Mouse (Mus musculus): ENCODE results near the gene Prkar2b.

Prkar2b gene

DNA sequence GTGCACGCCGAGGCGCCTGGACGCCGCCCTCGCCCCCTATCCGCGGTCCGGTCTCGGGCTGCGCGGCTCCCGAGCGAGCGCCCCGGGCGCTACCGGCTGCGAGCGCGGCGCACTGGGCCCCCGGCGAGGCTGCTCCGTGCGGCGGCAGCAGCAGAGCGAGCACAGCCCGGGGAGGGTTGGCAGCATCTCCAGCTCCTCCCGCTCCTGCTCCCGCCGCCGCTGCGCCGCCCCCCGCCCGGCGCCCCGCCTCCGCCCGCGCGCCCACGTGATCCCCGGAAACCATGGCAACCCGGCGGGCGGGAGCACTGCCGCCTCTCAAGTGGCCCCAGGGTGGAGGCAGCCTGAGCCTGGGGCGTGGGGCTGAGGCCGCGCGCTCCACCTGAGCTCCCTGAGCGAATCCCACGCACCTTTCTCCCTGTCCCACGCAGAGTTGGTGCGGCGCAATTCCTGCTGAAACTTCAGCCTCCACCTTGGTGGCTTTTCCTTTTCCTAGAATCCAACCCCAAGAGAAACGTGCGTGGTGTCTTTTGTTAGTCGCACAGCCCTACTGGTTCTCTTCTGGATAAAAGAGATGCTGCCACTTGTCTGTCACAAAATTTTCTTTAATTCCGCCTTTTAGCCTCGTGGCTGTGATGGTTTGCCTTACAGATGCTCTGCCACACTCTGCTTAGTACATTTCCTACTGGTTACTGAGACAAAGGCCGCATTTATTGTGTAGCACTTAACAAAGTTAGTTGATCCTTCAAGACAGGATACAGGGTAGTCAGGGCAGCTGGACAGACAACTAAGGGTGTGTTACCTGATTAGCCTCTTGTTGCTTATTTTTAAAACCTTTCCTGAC is at the start of gene Prkar2b:
Prkar2b (minus strand) TSS at position 207 of the 841 bp plus-strand sequence.
- peak; percentile 93 for DNase-seq

DNA sequence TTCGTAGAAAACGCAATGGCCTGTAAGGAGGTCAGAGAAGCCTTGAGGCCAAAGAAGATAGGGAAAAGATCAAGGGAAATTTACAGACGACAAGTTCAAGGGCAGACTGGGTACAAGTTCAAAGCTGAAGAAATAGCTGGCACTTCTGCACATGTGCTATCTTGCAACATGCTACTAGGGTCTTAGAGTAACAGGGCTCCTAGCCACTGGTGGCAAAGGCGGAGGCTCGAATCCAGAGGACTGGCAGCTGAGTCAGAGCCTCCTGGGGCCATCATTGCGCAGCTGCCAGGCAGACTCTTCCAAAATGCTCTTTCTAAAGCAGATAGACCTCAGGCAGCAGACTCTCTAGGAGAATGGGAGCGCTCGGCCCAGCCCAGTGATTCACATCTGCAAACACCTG is 48.1 kb upstream of the Prkar2b start:
- DNase-seq = no peak

DNA sequence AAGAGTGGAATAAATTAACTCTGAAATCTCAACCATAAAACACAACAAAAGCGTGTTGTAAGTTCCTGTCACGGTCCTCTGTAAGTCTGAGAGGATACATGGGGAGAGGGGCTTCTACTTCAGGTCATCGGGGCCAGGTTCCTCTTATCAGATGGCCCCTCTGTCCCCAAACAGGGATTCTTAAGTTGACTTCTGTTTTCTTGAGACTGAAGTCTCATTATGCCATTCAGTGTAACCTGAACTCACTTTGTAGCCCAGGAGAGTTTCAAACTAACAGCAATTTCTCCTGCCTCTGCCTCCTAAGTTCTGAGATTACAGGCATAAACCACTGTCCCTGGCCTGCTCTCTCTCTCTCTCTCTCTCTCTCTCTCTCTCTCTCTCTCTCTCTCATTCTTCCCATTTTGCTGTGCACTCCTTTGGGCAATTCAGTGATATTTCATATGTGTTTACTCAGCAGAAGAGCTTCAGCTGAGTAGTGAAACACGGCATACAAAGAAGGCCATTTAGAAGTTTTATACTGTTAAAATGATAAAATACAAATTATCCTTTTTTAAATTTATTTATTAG is 43.9 kb upstream of the Prkar2b start:
- no peak for DNase-seq

DNA sequence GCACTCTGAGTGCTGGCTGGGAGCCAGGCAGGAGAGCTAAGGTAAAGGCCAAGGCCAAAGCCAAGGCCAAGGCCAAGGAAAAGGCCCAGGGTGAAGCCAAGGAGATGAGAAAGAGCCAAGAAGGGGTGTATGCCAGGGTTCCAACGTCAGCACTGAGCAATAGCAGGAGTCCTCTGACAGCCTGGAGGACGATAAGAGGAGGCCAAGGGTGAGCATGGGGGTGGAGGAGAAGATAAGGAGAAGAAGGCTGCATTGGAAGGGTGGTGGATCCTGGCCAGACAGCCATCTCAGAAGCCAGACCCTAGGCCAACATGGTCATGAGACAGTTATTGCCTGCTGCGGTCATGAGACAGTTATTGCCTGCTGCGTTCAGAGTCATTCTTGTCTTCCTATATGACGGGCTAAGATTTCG is 43.4 kb upstream of the Prkar2b start:
- no peak for DNase-seq

DNA sequence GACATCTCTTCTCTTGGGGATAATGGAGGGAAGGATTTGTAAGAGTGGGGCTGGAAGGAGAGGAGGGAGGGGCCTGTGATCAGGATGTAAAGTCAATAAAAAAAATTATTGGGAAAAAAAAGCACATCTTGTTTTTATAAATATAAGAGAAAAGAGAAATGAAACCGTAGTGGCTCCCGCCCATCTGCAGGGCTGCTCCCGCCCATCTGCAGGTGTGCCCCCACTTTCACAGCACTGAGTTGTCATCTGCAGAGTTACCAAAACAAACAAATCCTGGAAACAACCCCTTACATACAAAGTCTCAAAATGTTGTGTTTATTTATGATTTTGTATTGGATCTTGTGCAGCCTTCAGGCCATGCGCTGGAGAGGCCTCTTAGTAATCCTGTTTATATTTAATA is 40.2 kb upstream of the Prkar2b start:
- DNase-seq = no peak

DNA sequence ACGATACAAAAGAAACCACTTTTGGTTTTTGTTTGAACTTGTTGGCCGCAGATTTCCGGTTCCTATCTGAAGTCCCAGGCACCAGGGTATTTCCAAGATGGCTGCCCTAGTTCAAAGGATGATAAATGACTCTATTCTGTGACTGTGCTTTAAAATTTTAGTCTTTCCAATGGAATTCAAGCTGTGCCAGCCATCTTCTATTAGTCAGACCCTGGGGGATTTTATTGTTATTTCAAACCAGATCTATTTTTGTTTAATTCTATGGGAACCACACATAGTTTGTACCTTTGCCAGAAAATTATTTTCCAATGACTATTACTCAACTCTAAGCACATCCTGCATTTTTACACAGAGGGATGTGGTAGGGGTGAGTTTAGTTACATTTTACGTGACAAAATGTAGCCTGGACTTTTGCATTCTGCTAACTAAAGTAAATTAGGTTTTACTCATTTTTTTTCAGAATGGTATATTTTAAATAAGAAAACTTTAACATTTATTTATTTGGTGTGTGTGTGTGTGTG is 38.6 kb upstream of the Prkar2b start:
- DNase-seq = no peak

DNA sequence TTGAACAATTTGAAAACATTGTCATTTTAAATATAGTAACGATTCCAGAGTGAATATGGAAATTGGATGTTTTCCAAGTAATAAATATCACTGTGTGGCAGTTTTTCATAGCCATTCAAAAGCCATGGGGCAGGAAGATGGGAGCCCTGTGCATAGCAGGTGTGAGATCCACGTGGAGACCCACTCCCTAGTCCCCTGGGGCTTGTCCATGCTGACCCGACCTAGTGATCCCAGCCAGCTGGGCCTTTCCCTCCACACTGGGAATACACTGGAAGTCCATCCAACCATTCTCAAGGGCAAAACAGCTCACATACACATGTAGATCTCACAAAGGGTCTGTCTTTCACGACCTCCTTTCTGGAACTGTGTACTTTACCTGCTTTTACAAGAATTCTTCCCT is 37.5 kb upstream of the Prkar2b start:
- DNase-seq = no peak

DNA sequence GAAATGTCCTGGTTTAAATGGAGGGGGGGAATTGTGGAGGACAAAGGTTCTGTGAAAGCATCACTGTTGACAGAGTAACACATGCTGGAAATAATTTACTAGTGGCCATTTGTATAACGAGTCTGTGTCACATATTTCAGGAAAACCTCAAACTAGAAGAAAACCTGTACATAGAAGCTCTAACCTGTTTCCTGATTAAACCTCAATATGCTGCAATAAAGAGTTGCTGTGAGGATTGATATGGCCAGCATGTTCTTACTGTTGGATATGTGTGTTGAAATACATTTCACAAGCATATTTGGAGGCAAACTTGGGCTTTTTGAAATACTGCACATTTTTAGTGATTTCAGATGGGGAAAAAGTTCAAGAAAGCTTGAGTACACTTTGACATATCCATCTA is 36.0 kb upstream of the Prkar2b start:
- no peak for DNase-seq

DNA sequence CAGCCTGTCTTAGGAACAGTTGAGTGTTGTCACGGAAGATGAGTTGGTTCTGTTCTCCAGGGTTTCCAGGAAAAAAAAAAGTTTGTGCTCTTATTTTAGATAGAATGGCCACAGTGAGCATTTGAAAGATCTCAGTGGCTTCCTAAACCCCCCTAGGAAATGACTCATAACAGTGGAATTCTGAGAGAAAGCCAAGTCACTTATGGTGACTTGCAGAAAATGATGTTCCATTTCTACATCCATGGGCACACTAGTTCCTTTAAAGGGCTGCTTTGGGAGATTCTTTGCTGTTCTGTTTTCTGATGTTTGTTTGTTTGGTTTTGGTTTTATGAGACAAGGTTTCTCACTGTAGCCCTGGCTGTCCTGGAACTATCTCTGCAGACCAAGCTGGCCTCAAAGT is 34.1 kb upstream of the Prkar2b start:
- no peak for DNase-seq

DNA sequence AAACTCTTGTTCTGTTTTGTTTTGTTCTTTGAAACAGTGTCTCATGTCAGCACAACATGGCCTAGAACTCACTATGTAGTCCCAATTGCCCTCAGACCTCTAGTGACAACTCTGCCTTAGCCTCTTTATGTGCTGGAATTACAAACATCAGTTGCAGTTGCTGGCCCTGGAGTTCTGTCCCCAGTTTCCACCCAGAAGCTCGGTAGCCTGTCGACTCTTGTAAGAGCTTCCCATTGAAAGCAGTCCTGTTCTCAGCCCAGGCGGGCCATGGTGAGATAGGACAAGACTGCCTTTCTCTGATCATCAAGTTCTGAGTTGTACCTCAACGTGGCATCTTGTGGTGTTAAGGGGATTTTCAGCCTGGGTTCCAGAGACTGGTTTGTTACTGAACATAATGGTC is 31.4 kb upstream of the Prkar2b start:
- DNase-seq = no peak

DNA sequence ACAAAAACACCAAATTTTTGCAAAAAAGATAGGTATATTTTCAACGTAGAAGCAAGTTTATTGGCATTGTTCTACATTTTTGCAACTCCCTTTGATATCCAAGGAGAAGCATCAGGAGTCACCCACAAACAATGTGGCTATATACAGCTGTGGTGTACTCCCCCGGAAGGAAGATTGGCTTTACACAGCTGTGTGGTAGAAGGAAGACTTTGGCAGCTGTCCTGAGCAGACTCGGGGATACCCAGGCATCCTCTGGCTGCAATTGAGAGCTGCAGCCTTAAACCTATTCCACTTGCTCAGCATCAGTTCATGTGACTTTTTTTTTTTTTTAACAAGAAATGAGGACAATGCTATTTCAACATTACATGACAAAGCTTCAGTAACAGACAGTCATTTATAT is 27.5 kb upstream of the Prkar2b start:
- no peak for DNase-seq

DNA sequence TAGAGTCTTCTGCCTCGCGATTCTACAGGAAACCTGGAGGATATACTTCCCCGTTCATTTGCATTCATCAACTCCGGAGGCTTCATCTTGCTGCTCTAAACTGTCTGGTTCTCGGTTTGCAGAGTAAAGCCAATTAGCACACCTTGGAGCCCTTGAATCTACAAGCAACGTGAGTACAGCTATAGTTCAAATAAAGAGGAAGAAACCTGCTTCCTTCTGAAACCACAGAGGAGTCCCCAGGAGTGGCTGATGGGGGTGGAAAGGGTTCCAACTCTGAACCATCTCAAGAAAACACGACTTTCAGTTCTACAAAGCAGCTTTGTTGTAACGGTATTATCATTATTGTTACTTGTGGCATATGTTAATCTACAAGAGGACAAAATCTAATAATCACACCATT is 26.2 kb upstream of the Prkar2b start:
- no peak for DNase-seq

DNA sequence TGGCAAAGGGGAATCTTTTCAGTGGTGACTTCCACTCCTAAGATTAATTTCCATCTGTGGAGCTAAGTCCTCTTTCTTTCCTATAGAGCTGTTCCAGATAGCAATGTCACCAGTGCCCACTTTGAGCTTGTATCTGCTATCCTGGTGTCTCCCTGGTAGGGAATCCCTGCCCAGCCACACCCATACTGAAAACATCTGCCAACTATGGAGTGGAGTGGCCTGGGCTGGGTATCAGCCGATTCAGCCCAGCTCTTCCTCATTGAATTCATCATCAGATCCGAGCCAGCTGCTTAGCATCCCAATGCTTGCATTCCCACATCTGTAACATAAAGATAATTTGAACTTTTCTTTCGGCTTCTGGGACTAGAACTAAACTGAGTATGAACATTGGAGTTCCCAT is 25.8 kb upstream of the Prkar2b start:
- DNase-seq = no peak

DNA sequence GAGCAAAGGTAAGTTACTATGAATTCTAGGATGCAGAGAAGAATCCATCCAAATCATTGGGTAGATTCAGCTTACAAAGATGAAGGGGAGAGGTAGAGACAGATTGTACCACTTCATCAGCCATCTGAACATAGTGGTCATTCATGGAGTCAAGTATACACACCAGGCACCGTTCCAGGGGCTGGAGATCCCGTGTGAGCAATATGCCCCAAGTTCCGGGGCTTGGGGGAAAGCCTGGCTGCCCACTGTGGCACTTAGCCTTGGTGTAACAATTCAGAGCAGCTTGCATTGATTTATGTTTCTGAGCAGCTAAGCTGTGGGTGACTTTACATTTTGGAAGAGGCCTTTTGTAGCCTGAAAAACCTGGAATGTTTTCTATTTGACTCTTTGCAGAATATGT is 24.8 kb upstream of the Prkar2b start:
- DNase-seq = no peak

DNA sequence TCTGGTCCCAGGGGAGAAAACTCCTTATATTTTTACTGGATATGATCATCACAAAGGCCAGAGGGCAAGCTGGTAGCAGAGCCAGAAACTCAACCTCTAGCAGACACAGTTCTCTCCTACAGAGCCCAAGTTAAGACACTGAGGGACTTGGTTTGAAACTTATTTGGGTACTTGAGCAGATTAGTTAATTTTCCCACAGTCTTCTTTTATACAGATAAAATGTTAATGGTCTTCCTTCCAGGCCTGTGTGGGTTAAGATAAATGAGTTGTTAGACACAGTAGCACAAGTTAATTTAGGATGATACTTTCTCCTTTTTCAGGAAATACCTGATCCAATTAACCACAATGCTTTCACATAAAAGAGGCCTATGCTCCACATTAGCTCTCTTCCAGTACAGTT is 24.1 kb upstream of the Prkar2b start:
- no peak for DNase-seq

DNA sequence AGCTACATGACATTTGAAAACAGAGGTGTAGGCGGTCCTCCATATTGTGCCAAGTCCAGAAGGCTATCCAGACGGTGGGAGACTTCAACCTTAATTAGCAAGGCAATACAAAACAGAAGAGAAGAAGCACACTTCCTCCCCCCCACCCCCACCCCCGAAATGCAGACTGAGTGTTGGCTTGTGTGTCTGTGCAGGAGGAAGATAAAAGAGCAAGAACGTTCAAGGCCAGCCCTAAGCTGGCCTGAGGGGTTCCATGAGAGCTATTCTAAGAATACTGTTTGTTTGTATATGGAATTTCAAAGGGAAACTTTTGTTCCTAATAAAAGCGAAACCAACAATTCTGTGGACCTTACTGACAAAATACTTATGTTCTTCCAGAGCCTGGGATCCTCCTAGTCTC is 23.5 kb upstream of the Prkar2b start:
- no peak for DNase-seq

DNA sequence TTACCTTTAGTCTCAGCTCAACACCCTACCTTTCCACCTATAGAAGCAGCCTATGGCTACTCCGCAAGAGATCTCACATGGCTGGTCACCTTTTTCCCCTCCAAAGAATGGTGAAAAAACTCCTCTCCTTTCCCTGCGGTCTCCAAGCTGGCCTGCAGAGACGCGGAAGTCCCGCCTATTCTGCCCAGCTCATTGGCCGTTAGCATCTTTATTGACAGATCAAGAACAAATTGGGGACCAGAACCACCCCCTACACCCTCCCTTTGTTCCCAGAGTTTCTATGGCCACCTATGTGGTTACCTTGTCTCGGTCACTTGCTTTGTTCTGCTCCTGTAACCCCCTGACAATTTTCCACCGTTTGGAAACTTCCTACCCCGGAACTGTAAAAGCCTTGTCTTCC is 19.6 kb upstream of the Prkar2b start:
- DNase-seq = no peak

DNA sequence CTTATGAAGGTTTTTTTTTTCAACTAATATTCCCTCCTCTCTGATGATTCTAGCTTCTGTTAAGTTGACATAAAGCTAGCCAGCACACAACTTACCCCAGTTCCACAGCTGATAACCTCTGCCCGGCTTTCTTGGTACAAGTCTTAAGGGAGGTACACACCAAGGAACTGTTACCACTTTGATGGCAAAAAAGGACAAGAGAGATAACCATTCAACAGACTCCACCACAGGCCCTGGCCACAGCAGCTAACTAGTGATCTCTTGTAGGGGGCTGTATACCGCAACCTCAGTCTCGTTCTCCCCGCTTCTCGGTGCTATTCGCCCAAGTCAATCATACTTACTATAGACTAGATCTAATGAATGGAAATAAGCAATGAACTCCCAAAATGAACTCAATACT is 16.3 kb upstream of the Prkar2b start:
- no peak for DNase-seq

DNA sequence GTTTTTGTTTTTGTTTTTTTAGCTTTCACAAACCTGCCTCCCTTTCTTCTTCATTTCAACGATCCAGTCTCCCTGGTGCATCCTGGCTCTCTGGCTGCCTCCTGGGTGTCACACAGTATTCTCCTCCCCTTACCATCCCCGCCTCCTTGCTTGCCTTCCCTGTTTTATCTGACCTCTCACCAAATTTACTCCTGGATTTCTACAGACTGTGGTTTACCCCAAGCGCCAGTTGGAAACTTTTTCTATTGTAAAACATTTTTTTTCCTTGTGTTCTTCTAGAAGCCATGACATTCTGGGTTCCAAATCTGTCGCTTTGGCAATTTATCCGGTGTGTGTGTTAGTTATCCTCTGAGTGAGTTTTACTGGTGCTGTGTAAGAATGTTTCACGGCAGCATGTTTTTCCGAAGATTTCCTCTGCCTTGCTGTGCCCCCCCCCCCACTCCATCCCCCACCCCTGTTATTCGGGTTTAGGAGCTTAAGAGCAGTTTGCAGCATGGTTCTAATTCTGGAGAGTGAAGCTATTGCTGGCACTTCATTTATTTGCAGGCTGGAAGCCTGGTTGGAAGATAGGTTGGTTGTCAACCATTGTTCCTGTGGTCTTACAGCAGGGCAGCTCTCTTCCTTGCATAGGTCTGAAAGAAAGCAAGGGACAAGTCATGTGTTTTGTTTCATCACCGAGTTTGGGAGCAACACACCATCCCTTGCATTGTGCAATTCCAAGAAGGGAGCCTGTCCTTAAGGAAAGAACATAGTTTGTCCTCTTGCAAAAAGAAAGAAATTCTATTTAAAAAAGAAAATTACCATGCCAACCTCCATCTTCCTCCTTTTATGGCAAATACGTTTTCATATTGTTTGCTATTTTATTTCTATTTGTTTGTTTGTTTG is 15.0 kb upstream of the Prkar2b start:
- no peak for DNase-seq

DNA sequence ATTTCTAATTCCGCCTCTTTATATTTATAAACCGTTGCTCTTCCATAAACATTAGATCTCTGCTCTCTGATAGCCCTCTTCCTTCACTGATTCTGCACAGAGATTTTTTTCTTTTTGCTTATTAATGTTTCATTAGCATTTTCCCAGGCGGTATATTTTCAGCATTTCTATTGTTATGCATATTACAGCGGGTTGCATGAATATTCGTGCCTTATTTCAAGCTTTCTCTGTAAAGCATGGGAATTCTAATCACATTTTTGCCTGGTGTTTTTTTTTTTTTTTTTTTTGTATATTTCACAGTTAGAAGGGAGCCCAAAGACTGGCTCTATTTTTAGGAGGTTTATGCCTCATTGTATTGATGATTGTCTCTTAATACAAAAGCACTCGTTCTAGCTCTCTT is 13.2 kb upstream of the Prkar2b start:
- DNase-seq = no peak

DNA sequence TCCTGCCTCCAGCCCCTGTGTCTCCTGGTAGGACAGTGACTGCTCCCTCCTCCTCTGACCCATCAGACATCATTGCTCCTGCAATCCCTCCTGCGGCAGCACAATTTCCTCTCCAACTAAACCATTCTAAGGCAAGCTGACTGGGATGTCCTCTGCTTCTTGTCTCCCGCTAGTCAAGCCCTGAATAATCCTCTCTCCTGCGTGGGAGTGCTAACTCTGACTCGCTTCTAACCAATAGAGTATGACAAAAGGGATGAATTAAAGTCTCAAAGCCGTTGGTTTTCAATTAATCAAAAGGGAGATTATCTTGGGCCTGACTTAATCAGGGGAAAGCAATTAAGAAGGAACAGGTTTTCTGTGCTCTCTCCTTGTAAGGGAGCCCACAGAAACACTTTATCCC is 4.9 kb upstream of the Prkar2b start:
- no peak for DNase-seq

DNA sequence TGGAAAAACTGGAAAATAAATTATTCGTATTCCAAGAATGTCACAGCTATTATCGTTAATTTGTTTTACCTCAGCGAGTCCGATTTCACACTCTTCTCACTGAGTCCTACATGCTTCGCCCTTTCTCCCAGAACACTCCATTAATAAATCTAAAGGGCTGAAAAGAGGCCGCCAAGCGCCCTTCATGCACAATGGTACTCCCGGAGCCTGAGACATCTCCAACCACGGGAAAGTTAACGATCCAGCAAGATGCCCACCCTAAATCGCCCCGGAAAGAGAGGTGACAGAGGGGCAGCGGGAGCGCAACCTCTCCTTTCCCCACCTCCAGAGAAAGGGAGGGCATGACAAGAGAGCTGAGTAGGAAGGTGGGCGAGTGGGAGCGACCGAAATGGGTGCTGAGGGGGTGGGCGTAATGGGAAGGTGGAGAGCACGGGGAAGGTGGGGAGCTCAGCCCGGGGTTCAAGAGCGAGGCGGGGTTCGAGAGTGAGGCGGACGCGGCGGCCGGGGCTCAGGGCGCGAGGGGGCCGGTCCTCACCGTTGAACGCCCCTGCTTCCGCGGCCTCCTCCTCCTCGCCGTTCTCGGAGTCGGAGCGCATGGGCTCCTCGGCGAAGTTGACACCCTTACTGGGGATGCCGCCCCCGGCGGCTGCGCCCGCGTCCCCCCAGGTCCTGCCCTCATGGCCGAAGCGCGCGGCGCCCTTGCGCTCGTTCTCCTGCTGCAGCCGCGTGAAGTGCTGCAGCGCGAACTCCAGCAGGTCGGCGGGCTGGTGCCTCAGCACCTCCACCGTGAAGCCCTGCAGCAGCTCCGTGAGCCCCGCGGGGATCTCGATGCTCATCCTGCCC is 628 bp downstream of the Prkar2b start:
- no peak for DNase-seq

DNA sequence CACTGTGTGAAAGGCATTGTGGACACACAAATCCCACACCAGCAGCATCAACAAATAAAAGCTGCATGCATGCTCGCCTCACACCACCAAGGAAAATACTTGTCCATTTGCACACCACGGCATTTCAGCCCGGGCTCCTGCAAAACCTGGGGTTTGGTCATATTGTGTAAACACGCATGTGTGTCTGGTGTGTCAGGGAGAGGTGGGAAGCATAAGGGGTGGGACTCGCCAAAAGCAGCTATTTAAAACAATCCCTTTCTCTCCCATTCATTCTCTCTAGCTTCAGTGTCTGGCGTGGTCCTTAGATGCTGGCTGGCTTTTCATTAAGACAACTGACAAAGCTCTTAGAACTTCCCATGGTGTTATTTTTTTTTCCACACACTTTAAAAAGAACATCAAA is 1.4 kb downstream of the Prkar2b start:
- DNase-seq = no peak

All from right cerebral cortex, postnatal 14 days (tissue).